Mouse (Mus musculus) c-Kit-positive CD71-positive TER-119-negative erythroid progenitor cells, embryonic 14.5 days (primary cell): ENCODE results near the gene Gm28036.
A peak's percentile ranks its signal among the peaks of the same experiment; 100 is the strongest.
"Not testable (repeated sequence)": the region's sequence is repeated elsewhere in the genome, so short reads cannot be mapped to it uniquely, and the experiment has no call there.

ENCODE experiments used
- DNase-seq: peaks from one replicate; pipeline ENCODE4 v3.0.0-alpha.2; 2013; ENCODE audit warnings: low read depth

Gm28036 gene

DNA sequence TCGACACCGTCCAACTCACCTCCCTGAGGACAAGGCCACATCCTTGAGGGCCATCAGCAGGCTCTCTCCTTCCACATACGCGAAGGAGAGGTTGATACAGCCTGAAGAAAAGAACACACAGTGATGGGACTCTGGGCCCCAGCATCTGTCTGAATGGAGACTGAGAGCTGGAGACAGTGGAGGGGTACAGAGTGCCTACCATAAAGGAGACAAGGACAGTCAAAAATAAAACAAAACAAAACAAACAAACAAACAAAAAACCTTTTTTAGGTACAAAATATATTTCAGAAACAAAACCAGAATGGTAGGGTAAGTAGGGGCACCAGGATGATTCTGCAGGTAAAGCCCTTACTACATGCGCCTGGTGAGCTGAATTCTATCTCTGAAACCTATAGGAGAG is at the start of gene Gm28036:
Gene Gm28036 (minus strand): TSS at position 101 of the 400 bp plus-strand sequence.
- no peak for DNase-seq

DNA sequence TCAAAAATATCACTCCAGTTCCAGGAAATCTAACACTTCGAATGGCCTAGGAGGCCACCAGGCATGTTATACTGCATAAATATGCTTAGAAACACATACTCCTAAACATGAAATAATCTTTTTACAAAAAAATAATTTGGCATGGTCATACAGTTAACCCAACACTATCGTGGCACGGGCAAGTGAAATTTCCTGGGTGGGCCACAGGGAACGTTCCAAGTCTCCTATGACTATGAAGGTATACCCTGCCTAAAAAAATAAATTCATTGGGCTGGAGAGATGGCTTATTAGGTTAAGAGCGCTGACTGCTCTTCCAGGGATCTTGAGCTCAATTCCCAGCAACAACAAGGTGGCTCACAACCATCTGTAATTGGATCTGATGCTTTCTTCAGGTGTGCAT is 39.7 kb upstream of the Gm28036 start:
- no peak for DNase-seq

DNA sequence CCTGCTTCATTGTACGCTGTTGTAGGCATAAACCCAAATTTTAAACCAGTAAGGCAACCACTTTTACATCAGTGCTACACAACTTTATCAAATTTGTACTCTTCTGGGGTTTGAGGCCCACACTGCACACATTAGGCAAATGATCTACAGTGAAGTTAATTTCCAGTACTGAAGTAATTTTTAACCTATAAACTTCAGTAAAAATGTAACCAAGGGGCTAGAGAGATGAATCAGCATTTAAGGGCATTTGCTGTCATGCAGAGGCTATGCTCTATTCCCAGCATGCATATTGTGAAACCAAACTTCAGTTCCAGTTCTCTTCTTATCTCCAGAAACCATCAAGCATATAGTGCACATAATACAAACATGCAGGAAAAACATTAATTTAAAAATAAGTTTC is 38.6 kb upstream of the Gm28036 start:
- no peak for DNase-seq

DNA sequence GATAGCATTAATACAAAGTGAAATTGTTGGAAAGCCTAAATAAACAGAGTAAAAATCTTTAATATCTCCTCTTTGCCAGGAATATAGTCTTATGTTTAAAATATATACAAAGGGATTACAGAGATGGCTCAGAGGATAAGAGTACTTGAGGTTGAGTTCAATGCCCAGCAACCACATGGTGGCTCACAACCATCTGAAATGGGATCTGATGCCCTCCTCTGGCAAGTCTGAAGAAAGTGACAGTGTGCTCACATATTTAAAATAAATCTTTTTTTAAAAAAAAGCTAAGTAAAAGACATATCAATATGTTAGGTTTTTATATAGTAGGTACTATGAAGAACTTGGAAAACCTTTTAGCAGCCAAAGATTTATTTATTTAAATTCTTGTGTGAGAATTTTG is 24.6 kb upstream of the Gm28036 start:
- DNase-seq, result no peak

DNA sequence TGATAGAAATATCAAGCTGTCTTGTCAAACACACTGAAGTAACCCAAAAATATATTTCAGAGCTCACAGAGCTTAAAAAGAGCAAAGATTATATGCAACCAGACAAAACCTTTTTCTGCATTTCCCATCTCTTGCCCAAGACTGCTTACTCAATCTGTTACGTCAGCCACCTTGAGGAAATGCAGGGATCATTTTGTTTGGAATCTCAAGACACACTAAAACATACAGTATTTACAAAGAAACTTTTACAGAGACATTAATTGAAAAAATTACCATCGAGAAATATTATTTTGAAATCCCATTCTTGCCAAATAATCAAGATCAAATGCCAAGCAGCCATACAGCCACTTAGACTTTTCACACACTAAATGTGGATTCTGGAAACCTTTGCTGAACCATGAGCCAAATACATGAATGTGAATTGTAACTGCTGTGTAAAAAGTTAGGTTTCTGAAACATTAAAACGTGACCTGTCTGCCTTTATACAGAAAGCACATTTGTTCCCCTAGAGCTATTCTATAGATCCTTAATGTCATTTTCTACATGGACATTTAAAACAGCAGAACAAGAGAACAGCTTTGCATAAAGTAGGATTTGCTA is 20.5 kb upstream of the Gm28036 start:
- no peak for DNase-seq

DNA sequence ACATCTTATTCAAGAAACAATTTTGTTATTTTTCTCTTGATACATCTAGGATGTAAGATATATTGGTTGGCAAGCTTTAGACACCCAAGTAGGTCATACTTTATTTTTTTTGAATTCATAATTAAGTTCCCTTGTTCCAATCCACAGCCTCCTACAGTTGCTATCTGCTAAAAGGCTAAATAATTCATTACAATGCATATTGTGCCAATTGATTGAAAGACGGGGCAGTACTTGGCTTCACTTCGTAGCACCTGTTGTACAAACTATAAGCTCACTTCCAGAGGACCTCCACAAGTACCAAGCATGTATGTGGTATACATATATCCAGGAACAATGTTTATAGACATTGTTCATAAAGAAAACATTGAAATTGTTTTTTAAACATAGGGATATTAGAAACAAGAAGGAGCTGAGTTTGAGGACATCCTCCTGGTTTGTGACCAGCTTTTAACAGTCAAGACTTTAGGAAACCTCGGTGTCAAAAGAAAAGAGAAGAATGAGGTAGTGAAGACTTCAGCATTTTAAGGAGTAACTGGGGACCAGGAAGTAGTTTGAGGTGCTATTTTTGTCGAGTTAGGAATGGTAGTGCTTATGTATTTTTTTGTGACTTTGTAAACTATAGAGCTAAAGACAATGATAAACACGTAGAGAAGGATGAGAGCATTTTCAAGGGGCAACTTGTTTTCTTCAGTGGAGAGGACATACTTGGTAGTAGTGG is 19.5 kb upstream of the Gm28036 start:
- DNase-seq, result no peak

DNA sequence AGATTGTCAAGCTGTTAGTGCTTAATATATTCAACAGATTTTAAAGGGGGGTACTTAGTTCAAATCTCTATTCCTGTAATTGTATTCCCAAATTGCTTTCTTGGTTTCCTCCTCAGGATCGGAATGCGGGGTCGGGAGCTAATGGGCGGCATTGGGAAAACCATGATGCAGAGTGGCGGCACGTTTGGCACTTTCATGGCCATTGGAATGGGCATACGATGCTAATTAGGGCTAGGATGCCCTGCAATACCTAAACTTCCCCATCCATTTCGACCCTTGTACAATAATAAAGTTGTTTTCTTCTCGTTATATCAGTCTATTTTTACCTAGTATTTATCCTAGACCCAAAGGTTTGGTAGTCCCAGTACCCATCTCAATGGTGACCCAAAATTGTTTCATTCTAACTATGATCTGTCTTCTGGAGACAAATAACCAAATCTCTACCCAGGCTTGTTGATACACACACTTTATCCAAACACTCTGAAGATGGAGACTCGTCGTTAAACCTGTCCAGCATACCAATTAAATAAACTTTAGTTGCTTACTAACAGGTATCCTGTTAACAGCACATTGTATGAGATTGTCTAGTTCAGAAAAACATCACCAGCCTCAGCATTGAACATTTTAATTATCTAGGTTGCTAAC is 18.7 kb upstream of the Gm28036 start:
- no peak for DNase-seq

DNA sequence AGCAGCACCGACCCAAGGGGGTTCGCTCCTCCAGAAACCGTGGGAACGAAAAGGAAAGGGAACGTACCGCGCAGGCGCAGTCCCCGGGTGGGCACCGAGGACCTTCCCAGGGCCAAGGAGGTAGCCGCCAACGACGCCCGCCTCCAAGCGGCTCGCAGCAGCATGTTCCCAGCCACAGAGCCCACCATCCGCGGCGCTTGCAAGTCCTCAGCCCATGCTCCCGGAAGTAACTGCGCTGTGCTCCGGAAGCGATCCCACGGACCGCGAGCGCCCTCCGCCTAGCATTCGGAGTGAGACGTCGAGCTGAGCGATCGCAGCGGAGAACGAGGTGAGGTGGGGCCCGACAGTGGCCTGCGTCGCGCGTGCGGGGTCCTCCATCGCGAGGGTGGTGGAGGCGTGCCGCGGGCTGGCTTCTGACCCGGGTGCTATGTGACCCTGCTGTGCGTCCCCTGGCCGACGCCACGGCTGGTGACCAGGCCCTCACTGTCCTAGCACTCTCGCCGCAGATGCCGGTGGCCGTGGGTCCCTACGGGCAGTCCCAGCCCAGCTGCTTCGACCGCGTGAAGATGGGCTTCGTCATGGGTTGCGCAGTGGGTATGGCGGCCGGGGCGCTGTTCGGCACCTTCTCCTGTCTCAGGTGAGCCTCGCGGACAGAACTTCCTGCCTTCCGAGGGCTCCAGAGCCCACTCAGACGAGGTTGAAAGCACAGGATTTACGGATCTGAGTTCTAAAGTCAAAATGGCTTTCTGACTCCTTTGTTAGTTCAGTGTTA is 17.2 kb upstream of the Gm28036 start, which contains the start of the genes Romo1 and Nfs1:
Gene Romo1 (plus strand): TSS at position 87 of the 772 bp plus-strand sequence.
Gene Nfs1 (minus strand): TSS at position 234 of the 772 bp plus-strand sequence.
- peak; percentile 87 for DNase-seq

DNA sequence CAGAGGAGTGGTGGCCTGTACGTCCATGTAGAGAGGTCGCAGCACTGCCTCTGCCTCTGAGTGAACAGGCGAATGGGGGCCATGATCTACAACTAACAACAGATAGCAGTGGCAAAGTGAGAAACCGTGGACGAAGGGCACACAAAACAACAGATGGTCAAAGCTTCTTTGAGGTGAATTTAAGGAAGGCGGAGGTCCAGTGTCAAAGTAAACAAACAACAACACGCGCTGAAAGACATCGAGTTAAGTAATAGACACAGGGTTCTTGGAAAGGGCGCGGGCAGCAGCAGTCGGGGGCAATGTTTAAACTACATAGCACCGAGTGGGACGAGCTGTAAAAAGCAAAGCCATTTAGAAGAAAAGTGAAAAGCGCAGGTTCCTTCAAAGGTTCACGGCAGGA is 16.5 kb upstream of the Gm28036 start:
- peak; percentile 44 for DNase-seq

DNA sequence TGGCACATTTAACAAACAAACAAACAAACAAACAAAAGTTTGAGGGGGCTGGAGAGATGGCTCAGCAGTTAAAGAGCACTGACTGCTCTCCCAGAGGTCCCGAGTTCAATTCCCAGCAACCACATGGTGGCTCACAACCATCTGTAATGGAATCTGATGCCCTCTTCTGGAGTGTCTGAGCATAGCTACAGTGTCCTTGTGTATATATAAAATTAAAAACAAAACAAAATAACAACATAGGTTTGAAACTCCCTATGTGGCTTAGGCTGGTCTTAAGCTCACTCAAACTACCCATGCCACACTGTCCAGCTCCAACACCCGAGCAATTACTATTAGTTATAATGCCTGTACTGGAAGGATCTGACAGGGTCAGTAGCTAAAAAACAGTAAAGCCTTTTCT is 15.9 kb upstream of the Gm28036 start:
- DNase-seq, result no peak

DNA sequence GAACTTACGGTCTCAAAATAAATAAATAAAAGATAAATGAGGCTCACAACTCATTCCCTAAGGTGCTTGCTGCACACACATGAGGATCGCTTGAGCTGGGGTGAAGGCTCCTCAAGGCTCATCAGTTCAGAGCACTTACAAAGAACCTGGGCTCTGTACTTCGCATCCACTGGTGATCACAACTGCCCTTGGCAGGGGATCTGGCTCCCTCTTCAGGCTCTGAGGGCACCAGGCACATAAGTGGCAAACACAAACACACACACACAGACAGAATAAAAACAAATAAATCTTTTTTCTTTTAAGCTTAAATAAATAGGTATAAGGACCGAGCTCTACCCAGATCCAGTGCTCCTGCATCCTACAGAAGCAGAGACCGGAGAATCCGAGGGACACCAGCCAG is 8.8 kb upstream of the Gm28036 start:
- peak; percentile 31 for DNase-seq

DNA sequence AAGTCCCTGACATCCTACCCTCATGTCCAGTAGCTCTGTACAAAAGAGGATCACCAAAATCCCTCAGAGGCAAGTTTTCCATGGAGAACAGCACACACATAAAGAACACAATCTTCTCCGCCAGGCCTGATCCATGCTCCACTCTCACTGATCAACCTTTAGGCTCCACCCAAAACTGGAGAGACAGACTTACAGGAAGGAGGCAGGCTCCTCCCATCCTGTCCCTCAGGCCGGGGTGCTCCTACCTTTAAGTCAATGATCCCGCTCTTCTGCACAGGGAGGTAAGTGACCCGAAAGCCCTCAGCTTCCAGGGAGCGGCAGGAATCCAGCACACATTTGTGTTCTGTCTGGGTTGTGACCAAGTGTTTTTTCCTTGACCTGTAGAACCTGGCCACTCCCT is 7.3 kb upstream of the Gm28036 start:
- no peak for DNase-seq

DNA sequence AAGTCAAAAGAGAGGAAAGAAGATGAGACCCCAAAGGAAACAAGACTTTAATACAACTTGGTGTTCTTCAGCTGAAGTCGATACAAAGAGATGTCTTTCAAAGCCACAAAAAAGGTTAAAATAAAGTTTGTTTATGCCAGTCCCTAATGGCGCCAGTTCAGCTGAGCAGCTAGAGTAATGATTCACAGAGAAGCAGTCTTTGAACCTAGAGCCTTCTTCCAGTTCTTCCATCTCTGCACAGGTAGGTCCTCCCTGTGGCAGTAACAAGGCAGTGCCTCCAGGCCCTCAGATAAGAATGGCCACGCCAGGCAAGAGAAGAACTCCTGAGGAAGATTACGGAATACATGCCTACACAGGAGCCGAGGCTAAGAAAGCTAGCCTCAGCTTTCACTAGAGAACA is 3.2 kb downstream of the Gm28036 start:
- DNase-seq, result no peak

DNA sequence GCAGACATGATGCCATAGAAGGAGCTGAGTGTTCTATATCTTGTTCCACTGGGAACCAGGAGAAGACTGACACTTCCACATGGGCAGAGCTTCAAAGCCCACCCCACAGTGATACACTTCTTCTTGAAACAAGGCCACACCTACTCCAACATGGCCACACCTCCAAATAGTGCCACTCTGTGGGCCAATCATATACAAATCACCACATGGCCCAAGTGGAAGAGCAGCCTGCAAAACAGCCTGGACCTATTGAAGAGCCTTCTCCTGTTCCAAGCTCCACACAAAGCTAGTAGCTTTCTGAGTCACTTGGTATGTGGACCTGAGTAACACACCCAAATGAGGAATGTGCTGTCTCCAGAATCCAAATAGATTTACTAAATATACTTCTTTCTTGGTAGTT is 7.3 kb downstream of the Gm28036 start:
- DNase-seq, result no peak

DNA sequence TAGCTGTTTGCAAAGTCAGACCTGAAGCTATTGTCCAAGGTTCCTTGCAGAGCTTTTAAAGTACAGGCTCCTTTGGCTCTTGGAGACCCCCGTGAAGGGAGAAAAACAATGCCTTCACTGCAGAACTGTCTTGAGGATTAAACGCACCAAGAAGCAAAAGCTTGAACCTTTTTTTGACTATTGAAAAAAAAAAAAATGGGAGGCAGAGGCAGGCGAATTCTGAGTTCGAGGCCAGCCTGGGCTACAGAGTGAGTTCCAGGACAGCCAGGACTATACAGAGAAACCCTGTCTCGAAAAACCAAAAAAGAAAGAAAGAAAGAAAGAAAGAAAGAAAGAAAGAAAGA is 14.8 kb downstream of the Gm28036 start:
- not testable (repeated sequence) for DNase-seq

DNA sequence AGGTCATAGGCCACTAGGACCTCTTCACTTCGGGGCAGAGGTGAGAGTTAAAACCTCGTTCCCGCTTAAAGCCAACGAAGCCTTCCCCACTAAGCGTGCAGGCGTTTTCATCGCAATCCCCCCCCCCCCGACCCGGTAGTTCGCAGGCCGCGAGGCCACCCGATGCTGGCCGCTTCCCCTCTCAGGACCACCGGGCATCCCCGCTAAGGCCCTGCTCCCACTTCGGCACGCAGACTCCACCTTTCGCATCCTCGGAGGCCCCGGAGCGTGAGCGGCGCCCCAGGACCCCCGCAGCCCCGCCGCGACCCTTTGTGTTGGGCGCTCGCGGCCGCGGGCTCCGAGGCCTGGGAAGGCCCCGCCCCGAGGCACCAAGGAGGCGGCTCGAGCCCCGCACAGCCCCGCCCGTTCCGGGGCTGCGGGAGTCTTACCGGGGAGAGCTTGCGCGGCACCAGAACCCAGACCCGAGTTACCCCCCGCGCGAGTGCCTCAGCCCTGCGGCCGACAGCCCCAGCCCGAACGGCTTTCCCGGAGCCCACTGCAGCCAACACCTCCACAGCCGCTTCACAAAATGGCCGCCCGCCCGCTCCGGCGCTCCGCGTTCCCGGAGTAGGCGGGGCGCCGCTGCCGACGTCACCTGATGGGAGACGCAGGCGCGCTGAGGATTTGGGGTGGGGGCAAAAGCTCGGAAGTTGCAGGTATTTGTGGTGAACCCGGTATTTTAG is 15.4 kb downstream of the Gm28036 start, which contains the start of the genes Cpne1 and Rbm12:
Gene Cpne1 (minus strand): TSS at position 608 of the 722 bp plus-strand sequence.
Gene Rbm12 (minus strand): TSS at position 621 of the 722 bp plus-strand sequence.
- peak; percentile 78 for DNase-seq

DNA sequence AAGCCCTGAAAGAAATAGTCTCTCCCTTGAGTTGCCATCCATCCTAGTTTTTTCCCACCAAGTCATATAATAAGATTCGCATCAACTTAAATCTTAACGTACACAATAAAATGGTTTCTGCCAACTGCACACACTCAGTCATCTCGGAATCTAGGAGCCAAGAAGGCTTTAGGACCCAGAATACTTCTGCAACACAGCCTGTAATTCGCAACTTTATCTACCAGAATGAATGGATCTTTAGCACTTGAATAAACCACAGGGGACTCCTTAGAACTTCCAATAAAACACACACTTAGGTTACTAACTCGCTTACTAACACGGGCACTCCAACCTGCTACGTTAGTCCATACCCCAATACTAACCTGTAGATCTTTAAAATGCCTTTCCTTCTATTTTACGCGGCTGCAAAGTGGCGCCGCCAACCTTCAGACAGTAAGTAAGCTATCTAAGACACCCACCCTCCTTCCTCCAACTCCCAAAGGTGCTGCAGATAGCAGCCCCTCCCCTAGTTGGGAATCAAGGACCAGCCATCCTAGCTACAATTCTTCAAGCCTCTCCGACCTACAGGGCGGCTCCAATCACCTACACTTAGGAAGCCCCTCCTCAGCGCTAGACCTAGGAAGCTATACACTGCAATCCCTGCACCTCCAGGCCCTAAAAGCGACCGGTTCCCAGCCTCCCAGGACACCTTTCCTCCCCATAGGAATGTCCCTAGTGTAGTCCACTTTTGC is 16.1 kb downstream of the Gm28036 start:
- peak; percentile 51 for DNase-seq

DNA sequence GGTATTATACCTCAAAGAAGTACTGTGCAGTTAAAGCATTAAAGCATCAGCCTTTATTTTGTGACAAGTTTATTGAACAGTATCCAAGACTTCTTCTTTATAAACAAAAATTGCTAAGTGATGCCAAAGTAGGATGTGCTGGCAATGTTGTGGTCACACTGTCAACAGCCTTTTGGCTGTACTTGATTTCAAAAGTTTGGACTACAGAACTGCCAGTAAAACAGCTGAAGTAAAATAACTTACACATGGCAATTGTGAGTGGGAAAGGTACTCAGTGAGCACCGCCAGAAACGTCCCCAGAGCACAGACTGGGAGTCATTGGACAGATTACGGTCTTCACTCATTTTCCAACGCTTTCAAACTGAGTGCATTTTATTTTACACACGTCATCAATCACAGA is 35.0 kb downstream of the Gm28036 start:
- no peak for DNase-seq

DNA sequence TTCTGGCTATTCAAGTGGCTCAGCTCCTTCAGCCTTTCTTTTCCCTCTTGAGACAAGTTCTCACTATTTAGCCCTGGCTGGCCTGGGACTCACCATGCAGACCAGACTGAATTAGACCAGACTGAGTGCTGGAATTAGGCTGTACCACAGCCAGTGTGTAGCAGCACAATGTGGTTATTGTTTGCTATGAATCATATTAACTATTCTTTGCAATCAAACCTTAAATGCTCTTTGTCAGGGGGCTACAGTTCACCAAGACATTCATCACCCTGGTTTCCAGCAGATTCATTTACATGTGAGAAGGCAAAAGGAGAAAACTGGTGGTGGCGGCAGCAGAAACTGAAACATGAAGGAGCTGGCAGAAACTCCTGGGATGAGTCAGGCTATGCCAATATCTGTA is 37.1 kb downstream of the Gm28036 start:
- no peak for DNase-seq

DNA sequence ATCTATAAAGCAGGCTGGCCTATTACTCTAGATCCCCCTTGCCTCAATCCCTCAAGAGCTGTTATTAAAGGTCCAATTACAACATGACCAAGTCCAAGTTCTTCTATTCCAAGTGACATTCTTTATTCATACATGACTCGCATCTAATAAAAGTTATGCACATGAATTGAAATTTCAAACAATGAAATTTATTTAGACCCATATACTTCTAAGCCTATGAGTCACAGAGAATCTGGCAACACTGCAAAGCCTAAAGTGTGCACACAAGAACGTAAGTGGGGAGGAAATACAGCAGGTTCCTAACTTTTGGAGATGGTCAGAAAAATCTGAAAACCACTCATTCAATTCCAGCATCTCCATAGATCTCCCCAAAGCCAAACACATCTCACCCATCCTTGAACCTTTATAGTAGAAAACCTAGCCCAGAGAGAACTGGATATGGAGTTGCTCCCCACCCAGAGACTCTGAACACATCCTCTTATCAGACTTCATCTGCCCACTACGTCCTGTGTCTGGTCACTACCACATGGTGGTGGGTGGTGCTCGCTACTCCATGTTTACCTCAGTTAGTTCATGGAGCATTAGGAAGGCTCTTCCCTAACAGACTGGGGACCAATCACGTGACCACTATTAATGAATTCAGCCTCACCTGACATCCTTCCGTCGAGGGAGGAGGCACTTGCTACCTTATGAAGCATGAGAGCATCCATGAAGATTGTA is 39.3 kb downstream of the Gm28036 start:
- no peak for DNase-seq
